7 mouse cellular contexts compared by ENCODE assay signal in genomic region chr14:54360577-54361340, GRCm38 (mm10). TPM values are rescaled to one million over a fixed set of nuclear protein-coding genes. Genes with fewer than 3 reads are reported as not detected.
A peak's percentile ranks its signal among the peaks of the same experiment; 100 is the strongest.
DNase-seq lines count a peak whose midpoint lies in the region; ATAC-seq and TF ChIP-seq lines count a peak whose summit lies in the region.

Oxa1l (plus strand) TSS chr14:54360834.

- H3K4me3 ChIP-seq in intestine, postnatal 0 days (ENCODE audit: low read depth, low read length), result peak within 1 kb of the TSS; percentile 88
- H3K4me3 ChIP-seq in midbrain, embryonic 12.5 days, result peak within 1 kb of the TSS; percentile 85
- H3K4me3 ChIP-seq in small intestine, adult 2 months (ENCODE audit: low read depth, low read length), result peak within 1 kb of the TSS; percentile 92

- no peaks in the 10 kb centered on the region for H3K27me3 ChIP-seq in intestine, postnatal 0 days (replicated peaks; ENCODE audit: control insufficient read depth, insufficient read depth, low read length)
- H3K27me3 ChIP-seq in midbrain, embryonic 12.5 days, result no peaks in the 10 kb centered on the region
- no peaks in the 10 kb centered on the region for H3K27me3 ChIP-seq in small intestine, adult 2 months (ENCODE audit: control insufficient read depth, insufficient read depth, low read length)

- no peaks in the 10 kb centered on the region for H3K9me3 ChIP-seq in intestine, postnatal 0 days (ENCODE audit: control insufficient read depth)
- no peaks in the 10 kb centered on the region for H3K9me3 ChIP-seq in midbrain, embryonic 12.5 days

- peak; percentile 92 for DNase-seq in adrenal gland, adult 8-10 months
- peak; percentile 97 for DNase-seq in embryo, embryonic 9.5 days (ENCODE audit: extremely low spot score)
- DNase-seq in gonadal fat pad, adult 2 months (ENCODE audit: low read depth), result no peak
- DNase-seq in left cerebral cortex, postnatal 4 days, result peak; percentile 97

- under 1% methylated on average over 48 of the region's 48 CpGs for WGBS in intestine, postnatal 0 days
- under 1% methylated on average over 48 of the region's 48 CpGs for WGBS in midbrain, embryonic 12.5 days
- under 1% methylated on average over 48 of the region's 48 CpGs for WGBS in small intestine, adult 2 months

- H3K36me3 ChIP-seq in intestine, postnatal 0 days (ENCODE audit: control insufficient read depth, insufficient read depth), result peaks cover 15% of the 10 kb centered on the region; the same call in 1 of the 2 replicates
- H3K36me3 ChIP-seq in midbrain, embryonic 12.5 days, result peaks cover 19% of the 10 kb centered on the region
- peaks cover 7% of the 10 kb centered on the region for H3K36me3 ChIP-seq in small intestine, adult 2 months (ENCODE audit: control insufficient read depth, insufficient read depth, low read length)

- peak; percentile 57 for TF ChIP-seq CTCF in intestine, postnatal 0 days (IDR thresholded peaks at IDR 0.05; ENCODE audit: low read depth)
- no peak for TF ChIP-seq CTCF in small intestine, adult 2 months (IDR thresholded peaks at IDR 0.05; ENCODE audit: extremely low read depth, insufficient read length, insufficient replicate concordance, low read depth, low read length)

- peak; percentile 59; the same call in 1 of the 2 replicates for TF ChIP-seq POLR2A in small intestine, adult 2 months (IDR thresholded peaks at IDR 0.05; ENCODE audit: low read depth, low read length)

- H3K4me1 ChIP-seq in intestine, postnatal 0 days (replicated peaks; ENCODE audit: control insufficient read depth, insufficient read depth, low read length), result 0 out of 2 replicates have a peak, but pooled peaks cover 2% of the 10 kb centered on the region
- peaks cover 10% of the 10 kb centered on the region for H3K4me1 ChIP-seq in midbrain, embryonic 12.5 days
- H3K4me1 ChIP-seq in small intestine, adult 2 months (ENCODE audit: control insufficient read depth, insufficient read depth, insufficient read length, low read length), result peaks cover 2% of the 10 kb centered on the region; the same call in 1 of the 2 replicates

- peak; percentile 74 for ATAC-seq in intestine, postnatal 0 days
- ATAC-seq in midbrain, embryonic 12.5 days (ENCODE audit: low FRiP score, low read depth), result peak; percentile 91

- intact Hi-C loops in left cerebral cortex, postnatal 4 days (cut with DNase I), result loop anchor here (10.0 kb wide), 1 partner anchor 106 kb away; the partner anchor contains the start of genes Abhd4 and Dad1

- peak within 1 kb of the TSS; percentile 70 for H3K27ac ChIP-seq in intestine, postnatal 0 days (ENCODE audit: low read depth, low read length)
- peak within 1 kb of the TSS; percentile 80 for H3K27ac ChIP-seq in midbrain, embryonic 12.5 days (replicated peaks)
- peak within 1 kb of the TSS; percentile 92 for H3K27ac ChIP-seq in small intestine, adult 2 months (ENCODE audit: insufficient read depth, low read depth, low read length)

- peak within 1 kb of the TSS; percentile 72 for H3K4me2 ChIP-seq in intestine, postnatal 0 days (replicated peaks; ENCODE audit: low read depth)
- peak within 1 kb of the TSS; percentile 83 for H3K4me2 ChIP-seq in midbrain, embryonic 12.5 days (replicated peaks)

- peak within 1 kb of the TSS; percentile 91 for H3K9ac ChIP-seq in intestine, postnatal 0 days (ENCODE audit: low read depth, low read length)
- peak within 1 kb of the TSS; percentile 87 for H3K9ac ChIP-seq in midbrain, embryonic 12.5 days (replicated peaks)

RNA-seq across cellular contexts. Expression of gene Oxa1l, which starts in this region (rescaled TPM):
- 100 to 1,000 TPM in 1 of 4 experiments, 10 to 100 TPM in 3; 88.8 to 106 (median 90.6) TPM for total RNA-seq in adrenal gland, adult 8-10 months (2022)
- polyA plus RNA-seq in gonadal fat pad, adult 2 months (2012; rRNA removed), result 115 and 121 TPM in 2 replicates
- 35.5 and 36.4 TPM in 2 replicates for polyA plus RNA-seq in intestine, postnatal 0 days (2015; fragmentation: Nextera tagmentation; extraction: Ambion mirVana)
- total RNA-seq in left cerebral cortex, postnatal 4 days (2021), result 10 to 100 TPM; 56.8 to 64.1 TPM
- polyA plus RNA-seq in midbrain, embryonic 12.5 days (2016; fragmentation: Nextera tagmentation; extraction: Ambion mirVana), result 42.3 and 48.3 TPM in 2 replicates
- polyA plus RNA-seq in small intestine, adult 2 months (2012; rRNA removed), result 73.2 and 120 TPM in 2 replicates
